18 mouse cellular contexts compared by ENCODE assay signal in the genomic region with DNA sequence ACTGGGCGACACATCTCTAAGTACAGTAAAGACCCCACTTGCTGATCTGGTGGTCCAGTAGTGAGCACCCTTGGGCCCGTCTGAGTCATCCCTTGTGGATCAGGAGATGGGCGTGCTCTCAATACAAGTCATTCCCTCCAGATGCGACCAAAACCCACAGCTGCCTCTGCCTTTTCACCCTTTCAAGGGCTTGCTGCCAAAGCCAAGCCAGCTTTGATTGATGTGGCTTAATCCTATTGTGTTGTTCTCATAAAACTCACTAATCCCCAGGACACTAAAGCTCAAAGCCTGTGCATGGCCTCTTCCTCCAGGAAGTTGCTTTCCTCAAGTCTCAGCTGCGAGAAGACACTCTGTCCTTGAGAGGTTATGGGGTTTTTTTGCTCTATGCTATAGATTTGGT.
DNase-seq lines count a peak whose midpoint lies in the region; TF ChIP-seq lines count a peak whose summit lies in the region.
"Had no signal": no experiment of that assay in that cellular context is flagged by ENCODE, and none has a peak within 500 bp of the region (broad histone marks: within the 10 kb centered on the region; RNA-seq: fewer than 3 reads in every experiment).

No protein-coding gene starts in this region.

- no peaks in the 10 kb centered on the region for H3K79me3 ChIP-seq in C2C12 (ENCODE audit: low read depth)

- WGBS in kidney, adult 2 months: 75% methylated on average over 5 of the region's 5 CpGs

- H3K27me3 ChIP-seq in kidney, adult 2 months (replicated peaks; ENCODE audit: control insufficient read depth, insufficient read depth, low read length): no peaks in the 10 kb centered on the region
- H3K27me3 ChIP-seq in C2C12 (ENCODE audit: control insufficient read depth, insufficient read depth, insufficient read length): no peaks in the 10 kb centered on the region
- H3K27me3 ChIP-seq: embryonic facial prominence, embryonic 15.5 days; intestine, embryonic 15.5 days; stomach, embryonic 15.5 days had no signal

- TF ChIP-seq CTCF in kidney, adult 2 months (conservative IDR thresholded peaks at IDR 0.05; ENCODE audit: insufficient read depth, insufficient read length, low read depth, low read length): no peak
- TF ChIP-seq CTCF in C2C12 (IDR thresholded peaks at IDR 0.05; ENCODE audit: control insufficient read depth, insufficient read depth, insufficient read length): no peak

- no peak overlapping the region for H3K4me3 ChIP-seq in kidney, adult 2 months (ENCODE audit: insufficient read depth, low read depth, low read length)
- H3K4me3 ChIP-seq in C2C12 (ENCODE audit: insufficient read depth, poor library complexity, severe bottlenecking): no peak overlapping the region
- H3K4me3 ChIP-seq: embryonic facial prominence, embryonic 15.5 days; intestine, embryonic 15.5 days; midbrain, embryonic 12.5 days; stomach, embryonic 15.5 days had no signal

- H3ac ChIP-seq in C2C12 (ENCODE audit: control insufficient read depth, insufficient read length, low read depth): no peak overlapping the region

- H3K36me3 ChIP-seq in kidney, adult 2 months (ENCODE audit: control insufficient read depth, insufficient read depth, low read length): no peaks in the 10 kb centered on the region
- H3K36me3 ChIP-seq in C2C12 (ENCODE audit: control insufficient read depth, insufficient read depth): no peaks in the 10 kb centered on the region
- H3K36me3 ChIP-seq: embryonic facial prominence, embryonic 15.5 days; intestine, embryonic 15.5 days; midbrain, embryonic 12.5 days; stomach, embryonic 15.5 days had no signal

- no peaks in the 10 kb centered on the region for H3K79me2 ChIP-seq in C2C12 (ENCODE audit: control insufficient read depth, insufficient read depth)

- no peak overlapping the region for H3K27ac ChIP-seq in kidney, adult 2 months (ENCODE audit: insufficient read depth, low read depth, low read length)
- H3K27ac ChIP-seq: embryonic facial prominence, embryonic 15.5 days; intestine, embryonic 15.5 days; liver, embryonic 14.5 days; midbrain, embryonic 12.5 days; stomach, embryonic 15.5 days had no signal

- H3K4me1 ChIP-seq in kidney, adult 2 months (ENCODE audit: control insufficient read depth, insufficient read depth, low read length): 0 out of 2 replicates have a peak, but pooled peaks cover 4% of the 10 kb centered on the region

- peak; percentile 19 for DNase-seq in kidney, adult 2 months
- DNase-seq in kidney, adult 9 months: no peak
- peak; percentile 79 for DNase-seq in 3134 (ENCODE audit: extremely low read depth, insufficient read length, low spot score)
- DNase-seq in embryo, embryonic 10.5 days (ENCODE audit: low spot score): peak; percentile 49
- DNase-seq in frontal cortex, postnatal 36 days (ENCODE audit: low spot score in 2 of 2): no peak
- no peak for DNase-seq in frontal cortex, postnatal 25 days (ENCODE audit: low spot score in 2 of 2)
- DNase-seq: cerebellum, adult 9-10 months; forebrain, postnatal 0 days; heart, adult 18-20 months; heart, postnatal 36 days; right cerebral cortex, postnatal 25 days; thymus, postnatal 4 days had no signal

- no peak for TF ChIP-seq POLR2A in kidney, adult 2 months (IDR thresholded peaks at IDR 0.05; ENCODE audit: low read depth, low read length)

TF ChIP-seq in C2C12, 6 proteins besides CTCF, POLR2A, EP300 and RAD21:
- TF ChIP-seq FOSL1 (IDR thresholded peaks at IDR 0.05; ENCODE audit: insufficient read depth, low read length, poor library complexity, severe bottlenecking): peak; percentile 61
- TF ChIP-seq MAX (IDR thresholded peaks at IDR 0.05): peak; percentile 69
- peak; percentile 91 for TF ChIP-seq MYOD1 (IDR thresholded peaks at IDR 0.05; ENCODE audit: control insufficient read depth, insufficient read length, low read depth)
- TF ChIP-seq MYOG (IDR thresholded peaks at IDR 0.05; ENCODE audit: control insufficient read depth, extremely low read depth, insufficient read length): no peak

Comparison
In these comparisons a context has a peak if more than half of its experiments do, and no peak if none do; other contexts are left out.
1. DNase-seq: peak in kidney, adult 2 months (single experiment), 3134 (single experiment) and embryo, embryonic 10.5 days (single experiment); none in kidney, adult 9 months (single experiment), frontal cortex, postnatal 36 days (0 of 2) and frontal cortex, postnatal 25 days (0 of 2).